Mouse (Mus musculus): ENCODE measurements around the gene Pam.

- TF ChIP-seq FLI1 (IDR thresholded peaks at IDR 0.05; ENCODE audit: low read length), result no peak
- TF ChIP-seq GATA1 (IDR thresholded peaks at IDR 0.05; ENCODE audit: borderline replicate concordance, low read length), result no peak
These were observed 261.7 kb downstream of the Pam start for GRCm38 (mm10) chr1:97833466-97834353.

All from megakaryocyte, embryonic 14.5 days (primary cell).